Mouse (Mus musculus): ENCODE measurements around the gene Ttc17.

DNA sequence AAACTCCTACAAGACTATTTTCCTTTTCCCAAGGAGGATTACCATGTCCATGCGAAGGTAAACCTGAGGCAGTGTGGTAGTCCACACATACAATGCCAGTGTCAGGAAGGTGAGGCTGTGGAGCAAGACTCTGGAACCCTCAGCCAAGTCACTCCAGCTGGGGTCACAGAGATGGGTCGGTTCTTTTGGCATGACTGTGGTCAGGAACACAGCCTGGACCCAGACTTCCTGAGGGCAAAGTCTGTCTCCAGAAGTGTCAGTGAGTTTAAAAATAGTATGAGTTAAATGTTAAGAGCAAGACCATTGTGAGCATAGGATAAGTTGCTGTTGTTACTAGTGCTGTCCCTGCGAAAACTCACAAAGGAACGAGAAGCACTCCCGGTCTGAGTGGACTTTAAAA is 59.7 kb downstream of the Ttc17 start:
- TF ChIP-seq POLR2A (IDR thresholded peaks at IDR 0.05; ENCODE audit: extremely low read depth, insufficient read depth, low read length), result no peak
- TF ChIP-seq CTCF (IDR thresholded peaks at IDR 0.05; ENCODE audit: extremely low read depth, insufficient read depth, low read length), result no peak
